Mouse (Mus musculus): Measurements from ENCODE around the gene Ubl4b. TPM values are rescaled to one million over a fixed set of nuclear protein-coding genes. Genes with fewer than 3 reads are reported as not detected.

The Ubl4b gene
- polyA plus RNA-seq, 1 experiment from 2014 or later: not detected

GRCm38 (mm10) chr3:107524547-107524946, 30.3 kb downstream of the Ubl4b start:
- DNase-seq (ENCODE audit: low spot score): no peak

- no peak for DNase-seq (ENCODE audit: low spot score)
These were observed 33.9 kb downstream of the Ubl4b start for GRCm38 (mm10) chr3:107520931-107521330.

DNA sequence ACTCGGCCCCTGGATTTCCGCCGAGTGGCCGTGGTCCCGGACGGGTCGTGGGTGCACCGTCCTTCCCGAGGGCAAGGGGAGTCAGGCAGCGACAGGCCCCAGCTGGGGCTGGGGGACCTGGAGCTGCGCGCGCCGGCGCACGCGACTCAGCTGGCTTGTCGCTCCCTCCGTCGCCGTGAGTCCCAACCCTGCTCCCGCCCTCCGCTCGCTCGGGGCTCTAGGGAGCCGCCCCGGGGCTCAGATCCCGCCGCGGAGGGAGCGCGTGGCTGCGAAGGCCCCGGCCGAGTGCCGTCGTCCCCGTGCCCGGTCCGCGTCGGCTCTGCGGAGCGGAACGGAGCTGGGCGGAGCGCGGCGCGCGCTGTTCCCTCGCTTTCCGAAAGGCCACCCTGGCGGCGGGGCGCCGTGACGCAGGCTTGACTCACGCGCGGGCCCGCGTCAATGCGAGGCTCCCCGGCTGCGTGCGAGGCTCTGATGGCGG, 37.2 kb downstream of the Ubl4b start, which contains the start of gene Slc6a17:
Gene Slc6a17, minus strand, starts transcription at position 388 of the 478 bp plus-strand sequence.
- no peak for DNase-seq (ENCODE audit: low spot score)

DNA sequence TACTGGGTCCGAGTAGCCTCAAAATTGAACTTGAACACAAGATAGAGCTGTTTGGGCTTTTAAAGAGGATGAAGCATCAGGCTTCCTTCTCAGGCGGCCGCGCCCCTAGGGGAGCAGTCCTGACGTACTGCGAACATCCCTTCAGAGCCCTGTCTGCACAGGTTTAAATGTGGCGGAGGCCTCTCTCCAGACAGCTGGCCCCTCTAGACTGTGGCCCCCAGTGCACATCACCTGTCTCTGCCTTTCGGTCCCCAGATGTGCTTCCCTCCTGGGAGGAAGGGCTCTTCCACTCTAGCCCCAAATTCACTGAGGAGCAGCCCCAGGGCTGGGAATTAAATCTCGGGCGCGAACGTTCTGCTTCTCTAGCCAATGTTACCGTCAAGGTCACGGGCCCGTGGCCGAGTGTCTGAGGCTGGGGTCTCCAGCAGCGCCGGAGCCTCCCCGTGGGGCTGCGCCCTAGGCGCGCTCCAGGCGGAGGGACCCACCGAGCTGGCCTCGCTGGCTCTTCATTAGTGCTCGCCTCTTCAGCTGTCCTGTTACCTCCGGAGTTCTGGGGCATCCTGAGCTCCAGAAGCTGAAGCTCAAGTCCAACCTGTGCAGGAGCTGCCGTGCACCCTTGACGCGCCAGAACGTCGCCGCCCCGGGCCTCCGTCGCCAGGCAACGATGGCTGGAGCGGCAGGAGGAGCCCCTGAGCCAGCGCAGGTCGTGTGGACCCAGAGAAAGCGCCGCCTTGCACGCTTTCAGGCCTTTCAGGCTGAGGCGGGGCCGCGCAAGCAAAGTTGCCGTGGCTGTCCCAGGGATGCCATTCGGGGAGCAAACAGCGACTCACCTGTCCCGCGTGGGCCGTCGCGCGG, 37.9 kb downstream of the Ubl4b start:
- DNase-seq (ENCODE audit: low spot score): no peak

GRCm38 (mm10) chr3:107515989-107516388, 38.9 kb downstream of the Ubl4b start:
- DNase-seq (ENCODE audit: low spot score): no peak

DNA sequence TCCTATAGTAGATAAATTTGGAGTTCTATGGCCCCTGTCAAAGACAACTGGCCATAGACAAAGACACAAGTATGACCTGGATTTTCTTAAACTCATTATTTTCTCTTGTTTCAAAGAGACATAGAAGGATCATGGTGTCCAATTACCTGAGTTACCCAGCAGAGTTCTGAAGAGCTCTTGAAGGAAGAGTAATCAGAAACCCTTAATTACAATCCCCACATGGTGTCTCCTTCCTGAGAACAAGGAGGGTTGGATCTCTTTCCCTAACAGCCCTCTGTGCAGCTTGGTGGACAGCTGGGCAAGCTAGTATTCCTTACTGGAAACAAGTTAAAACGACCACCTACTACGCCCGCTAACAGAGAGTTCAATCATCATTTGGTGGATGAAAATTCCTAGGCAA, 43.5 kb downstream of the Ubl4b start:
- DNase-seq (ENCODE audit: low spot score): no peak

DNA sequence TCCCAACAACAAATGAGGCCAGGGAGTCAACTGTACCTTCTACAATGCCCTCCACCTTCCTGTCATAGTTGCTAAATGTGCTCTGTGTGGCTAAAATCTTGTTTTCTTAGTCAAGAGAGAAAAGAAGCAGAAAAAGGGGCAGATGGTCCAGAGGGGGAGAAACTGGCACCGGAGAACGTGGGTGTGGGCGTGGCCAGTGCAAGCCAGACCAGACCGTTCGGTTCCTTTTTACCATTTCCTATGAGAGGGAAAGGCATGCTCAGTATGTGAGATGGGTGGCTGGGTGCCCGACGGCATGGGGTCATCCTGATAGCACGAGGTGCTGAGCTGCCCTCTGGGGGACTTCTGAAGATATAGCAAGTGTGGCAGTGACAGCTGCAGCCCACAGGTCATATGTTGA, 46.2 kb downstream of the Ubl4b start:
- no peak for DNase-seq (ENCODE audit: low spot score)

DNA sequence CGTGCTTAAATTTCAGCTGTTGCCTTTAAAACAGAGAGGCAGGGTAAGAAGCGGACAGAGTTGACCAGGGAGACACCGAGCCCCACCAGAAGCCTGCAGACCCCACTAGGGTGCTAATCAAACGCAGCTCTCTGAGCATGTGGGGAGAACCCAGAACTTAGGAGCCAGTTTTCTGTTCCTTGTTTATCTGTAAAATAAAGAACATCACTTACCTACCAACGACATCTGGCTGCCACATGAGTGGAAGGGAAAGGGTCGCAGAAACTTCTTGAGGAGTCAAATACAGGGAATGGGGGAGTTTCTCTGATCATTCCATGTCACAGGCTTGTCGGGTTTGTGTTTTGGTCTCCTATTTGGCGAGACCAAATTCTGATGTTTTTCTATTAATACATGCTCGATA, 46.9 kb downstream of the Ubl4b start:
- no peak for DNase-seq (ENCODE audit: low spot score)

- no peak for DNase-seq (ENCODE audit: low spot score)
These were observed 48.3 kb downstream of the Ubl4b start for GRCm38 (mm10) chr3:107506531-107506930.

GRCm38 (mm10) chr3:107505464-107506367, 49.2 kb downstream of the Ubl4b start:
- no peak for DNase-seq (ENCODE audit: low spot score)

GRCm38 (mm10) chr3:107504542-107504941, 50.3 kb downstream of the Ubl4b start:
- DNase-seq (ENCODE audit: low spot score): no peak

GRCm38 (mm10) chr3:107503716-107504115, 51.2 kb downstream of the Ubl4b start:
- DNase-seq (ENCODE audit: low spot score): no peak

Other genes with a start within 250 kb of the Ubl4b start
- 16.3 and 20.3 TPM in 2 replicates for gene Rbm15, start 221.4 kb downstream of the Ubl4b start, polyA plus RNA-seq (2015; fragmentation: Nextera tagmentation; extraction: Ambion mirVana)
- gene Kcnc4, start 95.5 kb downstream of the Ubl4b start, polyA plus RNA-seq (2015; fragmentation: Nextera tagmentation; extraction: Ambion mirVana): not detected in 2 replicates
- gene Slc6a17, start 37.1 kb downstream of the Ubl4b start, polyA plus RNA-seq (2015; fragmentation: Nextera tagmentation; extraction: Ambion mirVana): 0.17 and 0.33 TPM in 2 replicates
- 0.44 and 0.54 TPM in 2 replicates for gene Alx3, start 40.0 kb upstream of the Ubl4b start, polyA plus RNA-seq (2015; fragmentation: Nextera tagmentation; extraction: Ambion mirVana)
- gene Gm10961, start 76.2 kb upstream of the Ubl4b start, polyA plus RNA-seq (2015; fragmentation: Nextera tagmentation; extraction: Ambion mirVana): not detected in 2 replicates
- 30.5 and 33.4 TPM in 2 replicates for gene Strip1, start 76.6 kb upstream of the Ubl4b start, polyA plus RNA-seq (2015; fragmentation: Nextera tagmentation; extraction: Ambion mirVana)
- 39.2 and 43.9 TPM in 2 replicates for gene Ahcyl1, start 141.5 kb upstream of the Ubl4b start, polyA plus RNA-seq (2015; fragmentation: Nextera tagmentation; extraction: Ambion mirVana)
- 6.0 and 6.5 TPM in 2 replicates for gene Csf1, start 205.4 kb upstream of the Ubl4b start, polyA plus RNA-seq (2015; fragmentation: Nextera tagmentation; extraction: Ambion mirVana)